Mouse (Mus musculus): ENCODE measurements around the gene Cxcl13. TPM values are rescaled to one million over a fixed set of nuclear protein-coding genes. Genes with fewer than 3 reads are reported as not detected.
A peak's percentile ranks its signal among the peaks of the same experiment; 100 is the strongest.
"Not testable (repeated sequence)": the region's sequence is repeated elsewhere in the genome, so short reads cannot be mapped to it uniquely, and the experiment has no call there.

Gene Cxcl13
- polyA plus RNA-seq, 1 experiment from 2014 or later: 4.0 TPM

- 53% methylated on average over 3 of the region's 3 CpGs for WGBS
- Histone ChIP-seq H3K4me2 (replicated peaks; ENCODE audit: low read depth, low read length) (no peak overlapping the region), H3K27ac (ENCODE audit: low read length) (no peak overlapping the region), H3K36me3 (ENCODE audit: insufficient read depth, low read length) (no peaks in the 10 kb centered on the region), H3K9ac (replicated peaks; ENCODE audit: low read depth) (no peak overlapping the region), H3K4me3 (ENCODE audit: low read depth, low read length) (no peak overlapping the region), H3K9me3 (ENCODE audit: low read length) (no peaks in the 10 kb centered on the region), H3K27me3 (replicated peaks; ENCODE audit: insufficient read depth, low read length) (no peaks in the 10 kb centered on the region), H3K4me1 (ENCODE audit: insufficient read depth, low read depth, low read length) (no peaks in the 10 kb centered on the region)
- DNase-seq (ENCODE audit: low spot score) (peak; percentile 7), ATAC-seq (no peak)
- TF ChIP-seq CTCF (IDR thresholded peaks at IDR 0.05): peak; percentile 42
- TF ChIP-seq EP300 (IDR thresholded peaks at IDR 0.05): no peak
Measured at GRCm38 (mm10) chr5:95972208-95972607, 15.5 kb downstream of the Cxcl13 start.

GRCm38 (mm10) chr5:95973806-95974205 lies 17.1 kb downstream of the Cxcl13 start:
- H3K9me3 ChIP-seq (ENCODE audit: low read length); H3K9ac ChIP-seq (replicated peaks; ENCODE audit: low read depth); ATAC-seq; H3K27me3 ChIP-seq (replicated peaks; ENCODE audit: insufficient read depth, low read length); H3K4me3 ChIP-seq (ENCODE audit: low read depth, low read length); H3K4me2 ChIP-seq (replicated peaks; ENCODE audit: low read depth, low read length); H3K4me1 ChIP-seq (ENCODE audit: insufficient read depth, low read depth, low read length); H3K27ac ChIP-seq (ENCODE audit: low read length); DNase-seq (ENCODE audit: low spot score); H3K36me3 ChIP-seq (ENCODE audit: insufficient read depth, low read length): not testable (repeated sequence)
- 31% methylated on average over 34 of the region's 34 CpGs for WGBS

- no peak for ATAC-seq
- H3K4me1 ChIP-seq (ENCODE audit: insufficient read depth, low read depth, low read length): no peaks in the 10 kb centered on the region
- DNase-seq (ENCODE audit: low spot score): no peak
- no peak overlapping the region for H3K9ac ChIP-seq (replicated peaks; ENCODE audit: low read depth)
- no peaks in the 10 kb centered on the region for H3K27me3 ChIP-seq (replicated peaks; ENCODE audit: insufficient read depth, low read length)
- 54% methylated on average over 1 of the region's 1 CpGs for WGBS
- TF ChIP-seq CTCF (IDR thresholded peaks at IDR 0.05) (no peak), EP300 (IDR thresholded peaks at IDR 0.05) (no peak)
- H3K36me3 ChIP-seq (ENCODE audit: insufficient read depth, low read length): no peaks in the 10 kb centered on the region
- H3K27ac ChIP-seq (ENCODE audit: low read length): no peak overlapping the region
- H3K4me2 ChIP-seq (replicated peaks; ENCODE audit: low read depth, low read length): no peak overlapping the region
- H3K4me3 ChIP-seq (ENCODE audit: low read depth, low read length): no peak overlapping the region
- no peaks in the 10 kb centered on the region for H3K9me3 ChIP-seq (ENCODE audit: low read length)
Measured at GRCm38 (mm10) chr5:95976299-95976698, 19.5 kb downstream of the Cxcl13 start.

- Histone ChIP-seq H3K4me3 (ENCODE audit: low read depth, low read length) (no peak overlapping the region), H3K9me3 (ENCODE audit: low read length) (no peaks in the 10 kb centered on the region), H3K9ac (replicated peaks; ENCODE audit: low read depth) (no peak overlapping the region), H3K27ac (ENCODE audit: low read length) (no peak overlapping the region), H3K36me3 (ENCODE audit: insufficient read depth, low read length) (no peaks in the 10 kb centered on the region), H3K4me2 (replicated peaks; ENCODE audit: low read depth, low read length) (no peak overlapping the region), H3K4me1 (ENCODE audit: insufficient read depth, low read depth, low read length) (no peaks in the 10 kb centered on the region), H3K27me3 (replicated peaks; ENCODE audit: insufficient read depth, low read length) (no peaks in the 10 kb centered on the region)
- no peak for DNase-seq (ENCODE audit: low spot score)
- TF ChIP-seq CTCF (IDR thresholded peaks at IDR 0.05) (no peak), EP300 (IDR thresholded peaks at IDR 0.05) (no peak)
- no peak for ATAC-seq
- WGBS: 40% methylated on average over 5 of the region's 5 CpGs
Measured at GRCm38 (mm10) chr5:95983797-95984486, 27.2 kb downstream of the Cxcl13 start.

GRCm38 (mm10) chr5:95991339-95992292 lies 34.9 kb downstream of the Cxcl13 start:
- DNase-seq (ENCODE audit: low spot score): no peak
- 21% methylated on average over 12 of the region's 12 CpGs for WGBS

GRCm38 (mm10) chr5:95997276-95997675 lies 40.5 kb downstream of the Cxcl13 start:
- 84% methylated on average over 3 of the region's 3 CpGs for WGBS
- TF ChIP-seq CTCF (IDR thresholded peaks at IDR 0.05): no peak
- TF ChIP-seq EP300 (IDR thresholded peaks at IDR 0.05): no peak
- ATAC-seq (no peak), DNase-seq (ENCODE audit: low spot score) (no peak)
- no peaks in the 10 kb centered on the region for H3K9me3 ChIP-seq (ENCODE audit: low read length)
- H3K4me3 ChIP-seq (ENCODE audit: low read depth, low read length): no peak overlapping the region
- H3K9ac ChIP-seq (replicated peaks; ENCODE audit: low read depth): no peak overlapping the region
- no peaks in the 10 kb centered on the region for H3K27me3 ChIP-seq (replicated peaks; ENCODE audit: insufficient read depth, low read length)
- no peak overlapping the region for H3K4me2 ChIP-seq (replicated peaks; ENCODE audit: low read depth, low read length)
- H3K27ac ChIP-seq (ENCODE audit: low read length): no peak overlapping the region
- no peaks in the 10 kb centered on the region for H3K4me1 ChIP-seq (ENCODE audit: insufficient read depth, low read depth, low read length)
- no peaks in the 10 kb centered on the region for H3K36me3 ChIP-seq (ENCODE audit: insufficient read depth, low read length)

More at GRCm38 (mm10) chr5:95991339-95992292, 34.9 kb downstream of the Cxcl13 start:
- no peaks in the 10 kb centered on the region for H3K36me3 ChIP-seq (ENCODE audit: insufficient read depth, low read length)
- no peaks in the 10 kb centered on the region for H3K4me1 ChIP-seq (ENCODE audit: insufficient read depth, low read depth, low read length)
- H3K4me3 ChIP-seq (ENCODE audit: low read depth, low read length): no peak overlapping the region
- ATAC-seq: no peak
- no peak for TF ChIP-seq EP300 (IDR thresholded peaks at IDR 0.05)
- TF ChIP-seq CTCF (IDR thresholded peaks at IDR 0.05): no peak
- no peak overlapping the region for H3K4me2 ChIP-seq (replicated peaks; ENCODE audit: low read depth, low read length)
- no peaks in the 10 kb centered on the region for H3K9me3 ChIP-seq (ENCODE audit: low read length)
- no peak overlapping the region for H3K9ac ChIP-seq (replicated peaks; ENCODE audit: low read depth)
- H3K27ac ChIP-seq (ENCODE audit: low read length): no peak overlapping the region
- no peaks in the 10 kb centered on the region for H3K27me3 ChIP-seq (replicated peaks; ENCODE audit: insufficient read depth, low read length)
